Mouse (Mus musculus): ENCODE results near the gene Rap1gds1. TPM values are rescaled to one million over a fixed set of nuclear protein-coding genes. Genes with fewer than 3 reads are reported as not detected.

The Rap1gds1 gene
- polyA plus RNA-seq, 1 experiment from 2014 or later = 63.3 TPM

Other genes starting within 250 kb of the Rap1gds1 start
- gene Stpg2, start 130.5 kb upstream of the Rap1gds1 start, polyA plus RNA-seq (2014; fragmentation: Nextera tagmentation; extraction: Ambion mirVana) = 0.15 TPM in 2 replicates